Mouse (Mus musculus) kidney, adult 2 months (tissue): ENCODE data around the gene Ttc30a2.

Experiments used
- CTCF ChIP-seq: fragments of 200-500 bp; conservative IDR thresholded peaks from 2 replicates; pipeline ENCODE4 v1.5.1; 2011; ENCODE audit warnings: low read depth, mild to moderate bottlenecking, control low read depth, low read length, moderate library complexity, mixed read lengths; ENCODE audit not compliant: insufficient read depth, insufficient read length
- POLR2A ChIP-seq: fragments of 200-500 bp; IDR thresholded peaks from one replicate; pipeline ENCODE4 v1.6.1; 2011; ENCODE audit warnings: low read depth, low read length, control low read depth

GRCm38 (mm10) chr2:75950685-75951084 lies 27.3 kb downstream of the Ttc30a2 start:
- no peak for TF ChIP-seq POLR2A
- no peak for TF ChIP-seq CTCF
